Mouse (Mus musculus) B cell, adult (primary cell): ENCODE measurements around the gene Armcx6. TPM values are rescaled to one million over a fixed set of nuclear protein-coding genes. Genes with fewer than 3 reads are reported as not detected.

Source experiments
- total RNA-seq: library from RNA; stranded (reverse); gene quantifications from 4 replicates; pipeline ENCODE4 v1.2.4, GENCODE M21; 2023; ENCODE audit not compliant: inconsistent age

Armcx6 gene
- total RNA-seq, result 2.9 to 5.1 TPM (median 4.6 TPM) in 4 replicates

DNA sequence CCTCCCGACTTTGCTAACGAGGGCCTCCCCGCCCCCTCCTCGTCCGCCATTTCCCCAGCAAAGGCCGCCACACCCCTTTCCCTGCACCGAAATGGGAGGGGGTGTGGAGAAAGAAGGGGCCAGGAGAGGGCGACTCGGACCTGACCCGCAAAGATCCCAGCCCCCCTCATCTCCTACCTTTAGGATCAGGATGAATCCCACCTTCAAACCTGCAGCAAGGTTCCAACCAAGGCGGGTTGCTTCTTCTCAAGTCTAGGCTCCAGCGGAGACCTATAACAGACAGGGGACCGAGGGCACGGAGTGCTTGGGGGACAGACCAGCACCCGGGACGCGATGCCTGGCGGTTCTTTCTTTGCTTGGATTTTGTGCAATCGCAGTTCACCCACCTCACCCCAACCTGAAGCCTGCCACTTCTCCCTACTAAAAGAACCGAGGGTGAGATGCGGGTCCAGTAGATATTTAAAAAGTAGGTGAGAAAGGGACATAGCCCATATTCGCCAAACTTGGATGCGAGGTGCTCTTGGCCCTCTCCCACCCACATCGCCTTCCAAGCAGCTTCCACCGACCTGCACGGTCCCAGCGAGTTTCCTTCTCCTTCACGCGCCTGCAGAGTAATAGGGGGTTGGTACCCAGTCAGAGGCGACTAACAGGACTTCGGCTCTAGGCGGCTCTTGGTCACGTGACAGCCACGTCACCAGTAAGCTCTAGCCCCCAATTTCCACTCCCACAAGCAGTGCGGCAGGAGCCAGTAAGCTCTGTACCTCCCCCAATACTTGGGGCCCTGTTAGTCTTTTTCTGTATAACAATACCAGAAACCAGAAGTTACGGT is at the start of gene Armcx6:
Gene Armcx6, minus strand, starts transcription at position 654 of the 829 bp plus-strand sequence.

GRCm38 (mm10) chrX:134756434-134757292 is 5.4 kb upstream of the Armcx6 start, which contains the start of gene Armcx3:
Gene Armcx3, plus strand, starts transcription at chrX:134756595.

DNA sequence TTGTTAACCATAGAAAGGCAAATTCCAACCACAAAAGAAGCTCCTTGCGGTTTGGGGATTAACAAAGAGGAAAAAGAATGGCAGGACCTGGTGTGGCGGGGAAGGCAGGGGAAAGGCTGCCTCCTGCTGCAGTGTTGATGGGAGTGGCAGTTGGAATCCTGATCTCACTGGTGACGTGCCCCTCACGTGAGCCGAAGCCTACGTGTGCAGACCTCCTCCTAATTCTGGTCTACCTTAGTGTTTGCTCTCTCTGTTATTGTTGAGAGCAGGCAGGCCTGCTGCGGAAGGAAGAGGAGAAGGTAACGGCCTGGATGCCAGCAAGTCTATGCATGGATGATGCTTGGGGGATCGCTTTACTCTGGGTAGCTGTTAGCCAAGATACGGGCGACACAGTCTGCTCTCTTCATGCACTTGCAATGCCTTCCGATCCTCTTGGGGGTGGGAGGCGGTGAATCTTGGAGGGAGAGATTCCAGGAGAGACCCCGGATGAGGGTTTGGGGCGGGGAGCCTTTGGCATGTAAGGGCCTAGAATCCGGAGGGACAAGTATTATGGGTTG is 33.4 kb downstream of the Armcx6 start, which contains the start of gene Armcx1:
Gene Armcx1, plus strand, starts transcription at position 212 of the 557 bp plus-strand sequence.

Other genes with a start within 250 kb of the Armcx6 start
- gene Timm8a1, start 209.6 kb downstream of the Armcx6 start, total RNA-seq, result 17.8 to 24.5 TPM (median 20.4 TPM) in 4 replicates
- 161 to 180 TPM (median 175 TPM) in 4 replicates for gene Btk, start 167.8 kb downstream of the Armcx6 start, total RNA-seq
- 459 to 567 TPM (median 509 TPM) in 4 replicates for gene Rpl36a, start 165.8 kb downstream of the Armcx6 start, total RNA-seq
- gene Gla, start 150.3 kb downstream of the Armcx6 start, total RNA-seq, result 102 to 110 TPM (median 108 TPM) in 4 replicates
- gene Hnrnph2, start 150.2 kb downstream of the Armcx6 start, total RNA-seq, result 159 to 173 TPM (median 167 TPM) in 4 replicates
- 2.8 to 3.5 TPM (median 2.9 TPM) in 4 replicates for gene Armcx4, start 64.9 kb downstream of the Armcx6 start, total RNA-seq
- 0.38 to 2.6 TPM (median 0.80 TPM) in 4 replicates for gene Armcx1, start 33.5 kb downstream of the Armcx6 start, total RNA-seq
- gene Armcx3, start 5.2 kb upstream of the Armcx6 start, total RNA-seq, result 18.5 to 22.7 TPM (median 21.4 TPM) in 4 replicates
- gene Armcx2, start 57.8 kb upstream of the Armcx6 start, total RNA-seq, result 36.7 to 43.1 TPM (median 37.1 TPM) in 4 replicates
- gene Nxf2, start 213.3 kb upstream of the Armcx6 start, total RNA-seq, result 0.36 TPM in 1 of 4 replicates, not detected in the others